Mouse (Mus musculus): ENCODE data around the gene Mpped2. TPM values are rescaled to one million over a fixed set of nuclear protein-coding genes. Genes with fewer than 3 reads are reported as not detected.

The Mpped2 gene
- 31.8 TPM for polyA plus RNA-seq (2014; fragmentation: Illumina TruSeq; extraction: RNeasy Lipid Tissue Mini Kit (QIAGEN cat#74804); ENCODE audit: low read depth, low replicate concordance)

GRCm38 (mm10) chr2:106692783-106693701, at the start of gene Mpped2:
Gene Mpped2 (plus strand): TSS chr2:106693269.

Measured in adrenal gland, adult 10 weeks (tissue).